Mouse (Mus musculus) bone marrow macrophage, adult 2 months (primary cell): ENCODE measurements around the gene Farp2.

ENCODE experiments used
- CTCF ChIP-seq: IDR thresholded peaks from 2 replicates; pipeline ENCODE4 v1.5.1; 2012; ENCODE audit warnings: low read depth, mild to moderate bottlenecking, low read length, moderate library complexity
- POLR2A ChIP-seq: IDR thresholded peaks from 2 replicates; pipeline ENCODE4 v1.6.1; 2012; ENCODE audit warnings: mild to moderate bottlenecking, low read depth, low read length, borderline replicate concordance

- TF ChIP-seq CTCF: no peak
- no peak for TF ChIP-seq POLR2A
Observed at GRCm38 (mm10) chr1:93475694-93476093, 36.2 kb upstream of the Farp2 start.
